In the genomic region with DNA sequence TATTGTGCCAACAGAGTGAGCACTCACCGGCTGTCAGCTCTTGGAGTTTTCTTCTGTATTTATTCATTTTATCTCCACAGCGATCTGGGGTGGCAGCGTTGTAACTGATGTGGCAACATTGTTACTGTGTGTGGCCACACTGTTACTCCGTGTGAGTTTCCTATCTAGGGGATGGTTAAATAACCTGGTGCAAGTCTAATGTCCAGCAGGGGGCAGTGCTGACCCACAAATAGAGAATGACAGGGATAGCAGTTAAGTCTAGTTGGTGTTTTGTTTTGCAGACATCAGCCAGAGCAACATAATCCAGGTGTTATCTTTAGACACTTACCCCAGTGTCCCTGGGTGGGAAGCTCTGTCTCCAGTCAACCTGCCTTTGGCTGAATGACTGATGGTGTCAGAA, we compare ENCODE assay signal across 8 mouse cellular contexts. TPM values are rescaled to one million over a fixed set of nuclear protein-coding genes. Genes with fewer than 3 reads are reported as not detected.
DNase-seq lines count a peak whose midpoint lies in the region; ATAC-seq and TF ChIP-seq lines count a peak whose summit lies in the region.

No protein-coding gene starts in this region.

- ATAC-seq in kidney, embryonic 16.5 days (ENCODE audit: low FRiP score, low TSS enrichment), result no peak

- no peak overlapping the region for H3K4me2 ChIP-seq in kidney, embryonic 16.5 days (replicated peaks; ENCODE audit: low read depth, low read length)

- 12% methylated on average over 4 of the region's 4 CpGs for WGBS in kidney, embryonic 16.5 days
- 6% methylated on average over 4 of the region's 4 CpGs for WGBS in cerebellum, adult 2 months

- no peak overlapping the region for H3K27ac ChIP-seq in kidney, embryonic 16.5 days (ENCODE audit: low read length)
- H3K27ac ChIP-seq in cerebellum, adult 2 months (ENCODE audit: insufficient read depth, low read length), result no peak overlapping the region

- peak; percentile 72 for TF ChIP-seq CTCF in cerebellum, adult 2 months (IDR thresholded peaks at IDR 0.05; ENCODE audit: borderline replicate concordance, insufficient read depth, low read depth, low read length)

- DNase-seq in kidney, adult 11 months, result peak; percentile 66
- peak; percentile 67 to 78 for DNase-seq in cerebellum, adult 2 months
- DNase-seq in frontal cortex, postnatal 10 days (ENCODE audit: low spot score in 2 of 2), result peak; percentile 57 to 67
- DNase-seq in hindlimb bud, embryonic 11.5 days (ENCODE audit: extremely low spot score, low read depth, low spot score), result peak; percentile 69
- peak; percentile 91 for DNase-seq in left cerebral cortex, postnatal 14 days (ENCODE audit: low spot score in 2 of 2)
- peak; percentile 94 for DNase-seq in naive thymus-derived CD4-positive, alpha-beta T cell, adult 2 months (ENCODE audit: low read depth)
- DNase-seq in splenic B cell, adult 2 months (ENCODE audit: low read depth, low spot score), result peak; percentile 89

- no peak overlapping the region for H3K4me3 ChIP-seq in kidney, embryonic 16.5 days (ENCODE audit: low read length)
- no peak overlapping the region for H3K4me3 ChIP-seq in cerebellum, adult 2 months (replicated peaks; ENCODE audit: insufficient read depth, low read depth, low read length)

- no peak overlapping the region for H3K9ac ChIP-seq in kidney, embryonic 16.5 days (replicated peaks; ENCODE audit: low read length)

- no peaks in the 10 kb centered on the region for H3K36me3 ChIP-seq in kidney, embryonic 16.5 days (ENCODE audit: insufficient read depth, low read length)
- no peaks in the 10 kb centered on the region for H3K36me3 ChIP-seq in splenic B cell, adult 2 months (ENCODE audit: control insufficient read depth, insufficient read depth, low read length, poor library complexity, severe bottlenecking)

- no peaks in the 10 kb centered on the region for H3K4me1 ChIP-seq in kidney, embryonic 16.5 days (ENCODE audit: insufficient read depth, low read length)
- H3K4me1 ChIP-seq in cerebellum, adult 2 months (ENCODE audit: control insufficient read depth, insufficient read depth, low read length), result no peaks in the 10 kb centered on the region

- TF ChIP-seq POLR2A in cerebellum, adult 2 months (IDR thresholded peaks at IDR 0.05; ENCODE audit: borderline replicate concordance, insufficient read depth, low read length), result no peak

- H3K9me3 ChIP-seq in kidney, embryonic 16.5 days (ENCODE audit: low read length), result 0 out of 2 replicates have a peak, but pooled peaks cover 2% of the 10 kb centered on the region

- intact Hi-C loops in left cerebral cortex, postnatal 14 days (cut with DNase I), result loop anchor here (2.0 kb wide), 1 partner anchor 514 kb away; no protein-coding TSS in a partner anchor

- no peaks in the 10 kb centered on the region for H3K27me3 ChIP-seq in kidney, embryonic 16.5 days (ENCODE audit: insufficient read depth, low read length)
- H3K27me3 ChIP-seq in cerebellum, adult 2 months (ENCODE audit: control insufficient read depth, insufficient read depth, low read length), result no peaks in the 10 kb centered on the region
- H3K27me3 ChIP-seq in splenic B cell, adult 2 months (ENCODE audit: control insufficient read depth, insufficient read depth, low read length, poor library complexity, severe bottlenecking), result no peaks in the 10 kb centered on the region

RNA-seq across cellular contexts. Expression of a gene that starts 23.1 kb away (rescaled TPM):
- 118 and 123 TPM in 2 replicates for polyA plus RNA-seq in kidney, embryonic 16.5 days (2015; fragmentation: Nextera tagmentation; extraction: Ambion mirVana)
- 371 and 376 TPM in 2 replicates for polyA plus RNA-seq in cerebellum, adult 2 months (2012; rRNA removed)
- total RNA-seq in left cerebral cortex, postnatal 14 days (2021), result 100 to 1,000 TPM; 273 to 294 TPM

RNA-seq across cellular contexts. Expression of a gene that starts 24.3 kb away (rescaled TPM):
- 0.28 and 0.54 TPM in 2 replicates for polyA plus RNA-seq in kidney, embryonic 16.5 days (2015; fragmentation: Nextera tagmentation; extraction: Ambion mirVana)
- 1.5 and 1.8 TPM in 2 replicates for polyA plus RNA-seq in cerebellum, adult 2 months (2012; rRNA removed)
- total RNA-seq in left cerebral cortex, postnatal 14 days (2021), result 1 to 10 TPM; 1.7 TPM

RNA-seq across cellular contexts. Expression of a gene that starts 27.4 kb away (rescaled TPM):
- polyA plus RNA-seq in kidney, embryonic 16.5 days (2015; fragmentation: Nextera tagmentation; extraction: Ambion mirVana), result 0.26 TPM in 1 of 2 replicates, not detected in the other
- 0.16 and 0.21 TPM in 2 replicates for polyA plus RNA-seq in cerebellum, adult 2 months (2012; rRNA removed)
- total RNA-seq in left cerebral cortex, postnatal 14 days (2021), result 1 to 10 TPM; 1.3 to 1.7 TPM

RNA-seq across cellular contexts. Expression of a gene that starts 46.1 kb away (rescaled TPM):
- 681 and 722 TPM in 2 replicates for polyA plus RNA-seq in kidney, embryonic 16.5 days (2015; fragmentation: Nextera tagmentation; extraction: Ambion mirVana)
- polyA plus RNA-seq in cerebellum, adult 2 months (2012; rRNA removed), result 812 and 891 TPM in 2 replicates
- 100 to 1,000 TPM; 688 to 718 TPM for total RNA-seq in left cerebral cortex, postnatal 14 days (2021)

RNA-seq across cellular contexts. Expression of a gene that starts 54.3 kb away (rescaled TPM):
- 1.2 and 1.8 TPM in 2 replicates for polyA plus RNA-seq in kidney, embryonic 16.5 days (2015; fragmentation: Nextera tagmentation; extraction: Ambion mirVana)
- polyA plus RNA-seq in cerebellum, adult 2 months (2012; rRNA removed), result 1.1 and 1.4 TPM in 2 replicates
- total RNA-seq in left cerebral cortex, postnatal 14 days (2021), result under 1 TPM in 1 of 2 experiments, not detected in 1; 0.53 TPM
